16 mouse cellular contexts compared by ENCODE assay signal in genomic region chr4:99222221-99222620, GRCm38 (mm10).
"Had no signal": no experiment of that assay in that cellular context is flagged by ENCODE, and none has a peak within 500 bp of the region (broad histone marks: within the 10 kb centered on the region; RNA-seq: fewer than 3 reads in every experiment).

No protein-coding gene starts in this region.

- H3K27me3 ChIP-seq: lung, embryonic 15.5 days; midbrain, embryonic 13.5 days; midbrain, embryonic 15.5 days; neural tube, embryonic 12.5 days; stomach, embryonic 15.5 days had no signal

- H3K36me3 ChIP-seq: midbrain, embryonic 15.5 days had no signal

- H3K4me2 ChIP-seq: lung, embryonic 15.5 days; midbrain, embryonic 13.5 days; midbrain, embryonic 15.5 days; neural tube, embryonic 12.5 days; stomach, embryonic 15.5 days had no signal

- ATAC-seq: liver, postnatal 0 days; lung, postnatal 0 days; midbrain, embryonic 13.5 days; midbrain, embryonic 15.5 days had no signal

- H3K27ac ChIP-seq: lung, embryonic 15.5 days; midbrain, embryonic 10.5 days; midbrain, embryonic 13.5 days; midbrain, embryonic 15.5 days; neural tube, embryonic 12.5 days; stomach, embryonic 15.5 days; stomach, postnatal 0 days had no signal

- H3K9me3 ChIP-seq: lung, embryonic 15.5 days; midbrain, embryonic 10.5 days; midbrain, embryonic 13.5 days; midbrain, embryonic 15.5 days; neural tube, embryonic 12.5 days; stomach, embryonic 15.5 days had no signal

- H3K4me1 ChIP-seq: lung, embryonic 15.5 days; midbrain, embryonic 13.5 days; midbrain, embryonic 15.5 days; neural tube, embryonic 12.5 days; stomach, embryonic 15.5 days had no signal

- H3K9ac ChIP-seq: liver, postnatal 0 days; lung, embryonic 15.5 days; midbrain, embryonic 13.5 days; midbrain, embryonic 15.5 days; neural tube, embryonic 12.5 days; stomach, embryonic 15.5 days had no signal

- DNase-seq: liver, postnatal 0 days; lung, adult 2 months; lung, postnatal 14 days; lung, postnatal 4 days; right cerebral cortex, postnatal 14 days; thymus, adult 2 months; thymus, postnatal 25 days; thymus, postnatal 4 days had no signal

- H3K4me3 ChIP-seq: lung, embryonic 15.5 days; midbrain, embryonic 10.5 days; midbrain, embryonic 13.5 days; midbrain, embryonic 15.5 days; neural tube, embryonic 12.5 days; stomach, embryonic 15.5 days had no signal
